Mouse (Mus musculus) right cerebral cortex, postnatal 4 days (tissue): Measurements from ENCODE around the gene Frrs1l.

Source experiments
- DNase-seq: peaks from one replicate; pipeline ENCODE4 v3.0.0-alpha.2; 2022

Gene Frrs1l

DNA sequence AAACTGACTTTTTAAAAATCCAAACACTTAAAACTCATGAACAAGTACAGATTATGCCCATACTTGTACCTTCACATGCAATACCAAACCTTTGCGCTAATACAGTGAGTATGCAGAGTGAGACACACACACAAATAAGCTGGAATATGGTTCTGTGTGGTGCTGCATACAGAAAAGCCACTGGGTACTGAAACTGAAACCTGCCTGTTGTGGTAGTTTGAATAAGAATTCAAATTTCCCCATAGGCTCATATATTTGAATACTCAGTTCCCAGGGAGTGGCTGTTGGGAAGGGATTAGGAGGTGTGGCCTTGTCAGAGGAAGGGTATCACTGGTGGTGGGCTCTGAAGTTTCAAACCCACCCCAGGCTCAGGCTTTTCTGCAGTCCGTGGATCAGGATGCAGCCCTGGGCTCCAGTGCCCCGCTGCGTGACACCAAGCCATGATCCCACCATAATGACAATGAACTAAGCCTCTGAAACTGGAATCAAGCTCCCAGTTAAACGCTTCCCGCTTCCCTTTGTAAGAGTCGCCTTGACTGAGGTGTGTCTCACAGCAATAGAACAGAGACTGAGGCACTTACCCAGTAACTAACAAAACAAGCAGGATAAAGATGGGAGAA is 77.7 kb downstream of the Frrs1l start:
- no peak for DNase-seq

GRCm38 (mm10) chr4:56909568-56909967 is 80.6 kb downstream of the Frrs1l start:
- no peak for DNase-seq

- DNase-seq = no peak
Measured at GRCm38 (mm10) chr4:56907671-56908070, 82.5 kb downstream of the Frrs1l start.
